Mouse (Mus musculus) lung, embryonic 16.5 days (tissue): ENCODE results near the gene Cacna1a. TPM values are rescaled to one million over a fixed set of nuclear protein-coding genes. Genes with fewer than 3 reads are reported as not detected.

Source experiments
- ATAC-seq: fragments of 200-750 bp; cut with Nextera tagmentation; 2 replicates; pipeline ENCODE4 v1.8.0; 2017; ENCODE audit warnings: low read depth, mild to moderate bottlenecking, moderate library complexity
- H3K27ac ChIP-seq: fragments of 300-500 bp; sonication (generic); 2 replicates; pipeline ENCODE4 v1.5.1; 2014; ENCODE audit warnings: mild to moderate bottlenecking, control low read depth, low read length
- H3K27me3 ChIP-seq: fragments of 300-500 bp; sonication (generic); 2 replicates; pipeline ENCODE4 v1.6.1; 2014; ENCODE audit warnings: low read depth, low read length, mixed read lengths; ENCODE audit not compliant: control insufficient read depth, insufficient read depth
- H3K36me3 ChIP-seq: fragments of 300-500 bp; sonication (generic); 2 replicates; pipeline ENCODE4 v1.6.1; 2014; ENCODE audit warnings: low read length; ENCODE audit not compliant: control insufficient read depth, insufficient read depth
- H3K4me1 ChIP-seq: fragments of 300-500 bp; sonication (generic); replicated peaks from 2 replicates; pipeline ENCODE4 v1.6.1; 2014; ENCODE audit warnings: low read length, mixed read lengths; ENCODE audit not compliant: control insufficient read depth, insufficient read depth
- H3K4me2 ChIP-seq: fragments of 300-500 bp; sonication (generic); 2 replicates; pipeline ENCODE4 v1.6.1; 2014; ENCODE audit warnings: low read depth, low read length, control low read depth
- H3K4me3 ChIP-seq: fragments of 300-500 bp; sonication (generic); 2 replicates; pipeline ENCODE4 v1.5.1; 2014; ENCODE audit warnings: mild to moderate bottlenecking, low read length, control low read depth
- H3K9ac ChIP-seq: fragments of 300-500 bp; sonication (generic); 2 replicates; pipeline ENCODE4 v1.6.1; 2014; ENCODE audit warnings: low read length, control low read depth
- H3K9me3 ChIP-seq: fragments of 300-500 bp; sonication (generic); 2 replicates; pipeline ENCODE4 v1.6.1; 2016; ENCODE audit warnings: low read length; ENCODE audit not compliant: control insufficient read depth
- WGBS: fragments of 180-500 bp; shearing (Covaris S2); extraction: QIAGEN DNeasy Blood & Tissue Kit; methylation state at CpG from one replicate; pipeline ENCODE4 v1.1.7; 2014; 5-methylcytosine and 5-hydroxymethylcytosine counted together
- polyA plus RNA-seq: library from polyadenylated mRNA; unstranded; fragments of >200 nt; fragmentation: Nextera tagmentation; extraction: Ambion mirVana; gene quantifications from 2 replicates; pipeline ENCODE4 v1.2.1, GENCODE M21; 2015

Cacna1a gene
- polyA plus RNA-seq, 1 experiment from 2014 or later = 1.9 TPM

DNA sequence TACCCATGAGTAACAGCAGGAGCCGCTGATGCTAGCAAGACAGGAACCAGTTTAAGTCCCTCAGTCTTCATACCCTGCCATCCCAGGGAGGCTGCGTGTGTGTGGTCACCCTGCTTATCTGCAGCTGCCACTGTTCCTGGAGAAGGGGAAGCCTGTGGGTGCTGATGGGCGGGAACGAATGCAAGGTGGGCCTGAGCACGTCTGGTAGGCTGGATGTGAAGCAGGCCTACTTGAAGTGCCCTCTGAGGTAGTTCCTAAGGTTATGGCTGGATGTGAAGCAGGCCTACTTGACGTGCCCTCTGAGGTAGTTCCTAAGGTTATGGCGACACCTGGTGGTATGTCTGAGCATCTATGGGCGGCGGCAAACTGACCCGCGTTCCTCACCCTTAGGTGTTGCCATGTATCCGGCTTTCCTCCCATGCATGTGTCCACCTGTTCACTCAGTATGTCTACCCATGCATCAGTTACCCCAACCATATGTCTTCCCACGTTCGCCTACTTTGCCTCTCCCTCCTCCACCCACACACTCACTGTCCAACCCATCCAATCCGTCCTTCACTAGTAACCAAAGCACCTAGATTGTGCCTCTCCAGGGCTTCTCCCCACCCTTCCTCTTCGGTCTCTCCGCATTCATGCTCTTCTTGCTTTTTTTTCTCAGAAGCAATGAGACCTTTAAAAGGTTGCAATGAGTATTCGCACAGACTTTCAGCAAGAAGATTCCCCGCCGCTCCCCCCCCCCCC lies 30.4 kb upstream of the Cacna1a start:
- 18% methylated on average over 20 of the region's 20 CpGs for WGBS
- peak; percentile 81 for ATAC-seq
- Histone ChIP-seq H3K4me3 (no peak overlapping the region), H3K9ac (no peak overlapping the region), H3K36me3 (no peaks in the 10 kb centered on the region), H3K4me1 (no peaks in the 10 kb centered on the region), H3K27me3 (no peaks in the 10 kb centered on the region), H3K9me3 (no peaks in the 10 kb centered on the region), H3K27ac (no peak overlapping the region), H3K4me2 (no peak overlapping the region)

DNA sequence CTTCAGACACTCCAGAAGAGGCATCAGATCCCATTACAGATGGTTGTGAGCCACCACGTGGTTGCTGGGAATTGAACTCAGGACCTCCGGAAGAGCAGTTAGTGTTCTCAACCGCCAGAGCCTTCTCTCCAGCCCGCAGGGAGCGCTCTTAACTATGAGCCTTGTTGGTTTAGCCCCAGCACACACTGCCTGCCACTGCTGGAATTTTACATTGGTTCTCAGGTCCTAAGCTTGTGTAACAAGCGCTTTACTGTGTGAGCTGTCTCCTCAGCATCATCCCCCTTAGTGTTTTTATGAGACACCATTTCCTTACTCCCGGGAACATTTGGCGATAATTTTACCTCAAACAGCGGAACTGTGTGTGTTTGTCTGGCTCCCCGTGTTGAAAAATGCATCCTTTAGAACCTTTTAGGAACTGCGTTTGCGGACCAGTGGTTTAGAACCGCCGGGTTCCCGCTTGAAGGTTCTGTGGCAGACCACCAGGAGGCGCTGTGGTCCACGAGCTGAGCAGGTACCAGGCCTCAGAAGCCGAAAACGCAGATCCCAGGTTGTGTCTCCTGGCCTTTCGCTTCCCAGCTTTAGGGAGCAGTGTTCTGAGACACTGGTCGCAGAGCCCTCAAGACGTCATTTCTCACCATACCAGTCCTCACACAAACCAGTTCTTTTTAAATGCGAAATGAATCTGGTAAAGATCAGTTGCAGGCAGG lies 24.7 kb upstream of the Cacna1a start:
- Histone ChIP-seq H3K27ac (no peak overlapping the region), H3K4me2 (no peak overlapping the region), H3K9me3 (no peaks in the 10 kb centered on the region), H3K4me1 (no peaks in the 10 kb centered on the region), H3K36me3 (no peaks in the 10 kb centered on the region), H3K4me3 (no peak overlapping the region), H3K9ac (no peak overlapping the region), H3K27me3 (peaks cover 3% of the 10 kb centered on the region; the same call in 1 of the 2 replicates)
- ATAC-seq = no peak
- 15% methylated on average over 23 of the region's 23 CpGs for WGBS

DNA sequence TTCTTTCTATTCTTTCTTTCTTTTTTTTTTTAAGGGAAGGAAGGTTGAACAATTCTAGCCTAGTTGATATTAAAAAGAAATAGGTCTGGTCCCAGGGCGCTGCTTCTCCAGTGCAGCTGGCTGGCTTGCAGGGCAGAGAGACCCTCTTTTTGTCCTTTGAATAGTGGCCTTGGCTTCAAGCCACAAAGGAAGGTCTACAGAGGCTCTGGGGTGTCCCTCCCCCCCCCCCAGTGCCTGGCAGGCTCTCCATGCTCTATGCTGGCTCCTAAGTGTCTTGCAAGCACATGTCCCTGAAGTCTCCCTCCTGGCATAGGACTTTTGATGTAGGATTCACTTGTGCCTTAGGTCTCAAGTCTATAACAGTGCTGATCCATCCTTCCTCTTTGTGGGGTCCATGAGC lies 23.0 kb upstream of the Cacna1a start:
- Histone ChIP-seq H3K4me2 (no peak overlapping the region), H3K27me3 (peaks cover 3% of the 10 kb centered on the region; the same call in 1 of the 2 replicates), H3K4me1 (no peaks in the 10 kb centered on the region), H3K9me3 (0 out of 2 replicates have a peak, but pooled peaks cover 3% of the 10 kb centered on the region), H3K27ac (no peak overlapping the region), H3K9ac (no peak overlapping the region), H3K4me3 (no peak overlapping the region), H3K36me3 (no peaks in the 10 kb centered on the region)
- 76% methylated on average over 1 of the region's 1 CpGs for WGBS
- ATAC-seq = no peak

DNA sequence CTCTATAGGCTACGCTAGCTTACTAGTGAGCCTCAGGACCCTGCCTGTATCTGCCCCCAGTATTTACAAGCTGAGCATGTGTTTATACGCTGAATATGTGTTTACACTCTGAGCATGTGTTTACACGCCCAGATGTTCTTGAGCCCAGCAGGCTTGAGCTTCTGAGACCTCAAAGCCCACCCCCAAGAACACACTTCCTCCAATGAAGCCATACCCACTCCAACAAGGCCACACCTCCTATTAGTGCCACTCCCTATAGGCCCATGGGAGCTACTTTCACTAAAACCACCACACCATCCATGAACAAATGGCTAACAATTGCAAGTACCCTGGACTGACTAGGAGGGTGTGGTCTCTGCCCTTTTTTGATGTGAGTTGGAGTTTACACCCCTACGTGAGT lies 17.3 kb upstream of the Cacna1a start:
- Histone ChIP-seq H3K4me3 (no peak overlapping the region), H3K9me3 (0 out of 2 replicates have a peak, but pooled peaks cover 3% of the 10 kb centered on the region), H3K9ac (no peak overlapping the region), H3K4me1 (no peaks in the 10 kb centered on the region), H3K36me3 (no peaks in the 10 kb centered on the region), H3K4me2 (no peak overlapping the region), H3K27ac (no peak overlapping the region), H3K27me3 (no peaks in the 10 kb centered on the region)
- WGBS = 52% methylated on average over 4 of the region's 4 CpGs
- ATAC-seq = no peak

DNA sequence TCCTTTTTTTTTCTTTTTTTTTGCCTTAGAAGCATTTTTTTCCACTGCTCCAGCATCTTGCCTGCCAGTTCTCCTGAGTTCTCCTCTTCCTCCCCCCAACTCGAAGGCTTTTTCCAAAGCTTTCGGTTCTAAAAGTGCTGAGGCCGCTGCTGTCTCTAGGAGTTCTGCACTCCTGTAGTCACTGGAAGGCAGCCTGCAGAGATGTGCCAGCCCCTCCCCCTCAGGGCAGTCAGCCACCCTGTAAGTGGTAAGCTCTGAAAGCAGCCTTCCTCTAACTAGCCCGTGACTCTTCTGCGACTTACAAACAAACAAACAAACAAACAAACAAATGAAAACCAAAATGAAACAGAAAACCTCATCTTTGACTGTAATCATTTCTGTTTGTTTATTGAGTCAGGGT lies 13.2 kb upstream of the Cacna1a start:
- no peak overlapping the region for H3K9ac ChIP-seq
- ATAC-seq = no peak
- WGBS = 27% methylated on average over 5 of the region's 5 CpGs
- H3K4me2 ChIP-seq = no peak overlapping the region
- H3K36me3 ChIP-seq = no peaks in the 10 kb centered on the region
- H3K27ac ChIP-seq = no peak overlapping the region
- H3K4me3 ChIP-seq = no peak overlapping the region
- H3K9me3 ChIP-seq = no peaks in the 10 kb centered on the region
- no peaks in the 10 kb centered on the region for H3K4me1 ChIP-seq
- H3K27me3 ChIP-seq = no peaks in the 10 kb centered on the region

DNA sequence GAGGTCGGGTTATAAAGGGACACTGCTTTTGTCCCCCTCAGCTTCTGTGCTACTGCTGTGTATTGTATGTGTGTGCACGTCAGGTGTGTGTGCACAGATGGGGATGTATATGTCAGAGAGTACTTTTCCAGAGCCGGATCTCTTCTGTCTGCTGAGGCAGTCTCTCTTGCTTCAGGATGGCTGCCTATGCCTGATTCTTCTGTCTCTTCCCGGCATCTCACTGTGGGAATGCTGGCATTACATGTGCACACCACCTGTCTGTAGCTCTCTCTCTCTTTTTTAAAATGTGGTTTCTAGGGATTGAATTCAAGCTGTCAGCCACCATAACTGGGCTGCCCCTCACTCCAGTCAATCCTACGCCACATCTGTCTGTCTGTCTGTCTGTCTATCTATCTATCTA lies 12.4 kb upstream of the Cacna1a start:
- H3K4me3 ChIP-seq = no peak overlapping the region
- H3K27me3 ChIP-seq = no peaks in the 10 kb centered on the region
- no peak for ATAC-seq
- H3K36me3 ChIP-seq = no peaks in the 10 kb centered on the region
- no peaks in the 10 kb centered on the region for H3K4me1 ChIP-seq
- no peaks in the 10 kb centered on the region for H3K9me3 ChIP-seq
- 76% methylated on average over 5 of the region's 5 CpGs for WGBS
- no peak overlapping the region for H3K9ac ChIP-seq
- H3K27ac ChIP-seq = no peak overlapping the region
- no peak overlapping the region for H3K4me2 ChIP-seq

DNA sequence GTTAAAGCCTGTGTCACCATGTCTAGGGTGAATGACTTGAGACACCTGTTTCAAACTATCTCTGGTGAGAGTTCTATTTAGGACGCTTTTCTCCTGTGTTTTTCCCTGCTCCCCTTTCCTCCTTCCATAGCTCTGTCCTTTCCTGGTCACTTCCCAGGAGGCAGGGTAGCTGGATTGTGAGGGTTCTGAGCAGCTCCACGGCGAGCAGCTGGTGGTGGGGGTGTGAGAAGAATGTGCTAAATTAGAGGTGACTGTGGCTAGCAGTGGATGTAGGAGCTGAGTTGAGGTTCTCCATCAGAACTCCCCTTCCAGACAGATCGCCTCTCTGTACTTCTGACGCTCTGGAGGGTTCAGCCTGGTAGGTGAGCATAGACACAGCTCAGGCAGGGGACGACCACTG lies 11.7 kb upstream of the Cacna1a start:
- 54% methylated on average over 6 of the region's 6 CpGs for WGBS
- no peak overlapping the region for H3K27ac ChIP-seq
- H3K4me1 ChIP-seq = no peaks in the 10 kb centered on the region
- H3K27me3 ChIP-seq = no peaks in the 10 kb centered on the region
- no peaks in the 10 kb centered on the region for H3K36me3 ChIP-seq
- H3K4me2 ChIP-seq = no peak overlapping the region
- no peak overlapping the region for H3K4me3 ChIP-seq
- no peak overlapping the region for H3K9ac ChIP-seq
- H3K9me3 ChIP-seq = no peaks in the 10 kb centered on the region
- ATAC-seq = no peak

DNA sequence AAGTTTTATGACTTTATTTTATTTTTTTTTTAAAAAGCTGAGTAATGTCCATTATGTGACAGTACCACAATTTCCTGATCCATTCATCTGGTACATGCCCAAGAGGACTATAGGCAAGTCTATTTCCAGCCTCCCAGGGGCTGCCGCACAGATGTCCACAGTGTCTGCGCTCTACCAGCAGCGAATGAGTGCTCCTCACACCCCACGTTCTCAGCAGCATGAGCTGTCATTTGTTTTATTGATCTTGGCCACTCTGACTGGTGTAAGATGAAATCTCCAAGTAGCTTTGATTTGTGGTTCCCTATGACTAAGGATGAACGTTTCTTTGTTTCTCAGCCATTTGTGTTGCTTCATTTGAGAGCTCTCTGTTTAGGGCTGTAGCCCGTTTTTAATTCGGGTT lies 6.6 kb upstream of the Cacna1a start:
- H3K9me3 ChIP-seq = no peaks in the 10 kb centered on the region
- no peak overlapping the region for H3K9ac ChIP-seq
- no peak for ATAC-seq
- H3K4me2 ChIP-seq = no peak overlapping the region
- no peak overlapping the region for H3K4me3 ChIP-seq
- no peaks in the 10 kb centered on the region for H3K27me3 ChIP-seq
- 77% methylated on average over 7 of the region's 7 CpGs for WGBS
- no peaks in the 10 kb centered on the region for H3K36me3 ChIP-seq
- no peak overlapping the region for H3K27ac ChIP-seq
- H3K4me1 ChIP-seq = no peaks in the 10 kb centered on the region

DNA sequence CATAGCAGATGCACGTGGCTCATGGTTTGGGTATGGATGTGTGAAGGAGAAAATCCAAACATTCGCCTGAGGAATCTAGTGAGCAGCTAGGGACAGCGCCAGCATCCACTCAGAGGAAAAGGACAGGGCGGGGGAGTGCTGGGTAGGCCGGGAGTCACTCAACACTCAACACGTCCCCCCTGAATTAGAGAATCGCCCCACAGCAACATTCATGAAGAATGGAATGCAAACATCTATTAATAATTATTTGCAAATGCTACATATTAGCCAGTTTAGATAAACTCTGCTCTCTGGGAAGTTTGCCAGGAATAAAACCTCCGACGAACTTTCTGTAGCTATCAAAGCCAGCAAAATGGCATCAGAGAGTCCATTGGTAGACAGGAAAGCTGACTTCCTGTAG lies 533 bp downstream of the Cacna1a start:
- H3K9me3 ChIP-seq = no peaks in the 10 kb centered on the region
- no peaks in the 10 kb centered on the region for H3K36me3 ChIP-seq
- peaks cover 11% of the 10 kb centered on the region for H3K4me1 ChIP-seq
- ATAC-seq = peak; percentile 95
- peak overlapping the region; percentile 64 for H3K27ac ChIP-seq
- H3K27me3 ChIP-seq = no peaks in the 10 kb centered on the region
- no peak overlapping the region for H3K9ac ChIP-seq
- 11% methylated on average over 9 of the region's 9 CpGs for WGBS
- H3K4me2 ChIP-seq = no peak overlapping the region
- H3K4me3 ChIP-seq = no peak overlapping the region
